Mouse (Mus musculus): ENCODE results near the gene Sfmbt1. TPM values are rescaled to one million over a fixed set of nuclear protein-coding genes. Genes with fewer than 3 reads are reported as not detected.

The Sfmbt1 gene
- total RNA-seq (2021), result 1 to 10 TPM; 7.6 to 7.9 TPM
- long read RNA-seq, experiment 1, partial matches to known transcripts, result 0 of 3 reads
- long read RNA-seq, experiment 1, other reads (novel, unspliced or antisense), result 2 of 3 reads
- long read RNA-seq, experiment 2, partial matches to known transcripts, result 0 of 2 reads
- long read RNA-seq, experiment 2, other reads (novel, unspliced or antisense), result 2 of 2 reads

GRCm38 (mm10) chr14:30714799-30715617, at the start of gene Sfmbt1:
TSS of gene Sfmbt1 (plus strand) at chr14:30714849.
- DNase-seq, result no peak

DNA sequence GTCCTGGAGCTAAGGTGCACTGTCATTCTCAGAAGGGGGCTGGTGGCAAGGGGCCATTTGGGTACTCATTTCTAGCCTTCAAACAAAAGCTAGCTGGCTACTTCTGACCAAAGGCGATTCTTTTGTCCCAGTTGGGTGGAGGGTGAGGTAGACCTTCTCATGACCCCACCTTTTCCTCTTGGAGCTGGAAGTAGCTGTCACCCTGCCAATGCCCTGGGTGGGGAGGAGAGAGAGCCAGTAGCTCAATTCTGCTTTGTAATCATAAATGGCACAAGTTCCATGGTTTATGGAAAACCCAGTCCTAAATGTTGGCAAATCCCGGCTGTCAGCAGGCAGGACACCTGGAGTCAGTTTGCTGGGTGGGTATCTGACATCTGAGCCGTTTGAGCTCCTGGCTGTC, 48.6 kb upstream of the Sfmbt1 start:
- DNase-seq, result peak; percentile 14

GRCm38 (mm10) chr14:30666604-30667003, 48.0 kb upstream of the Sfmbt1 start:
- no peak for DNase-seq

DNA sequence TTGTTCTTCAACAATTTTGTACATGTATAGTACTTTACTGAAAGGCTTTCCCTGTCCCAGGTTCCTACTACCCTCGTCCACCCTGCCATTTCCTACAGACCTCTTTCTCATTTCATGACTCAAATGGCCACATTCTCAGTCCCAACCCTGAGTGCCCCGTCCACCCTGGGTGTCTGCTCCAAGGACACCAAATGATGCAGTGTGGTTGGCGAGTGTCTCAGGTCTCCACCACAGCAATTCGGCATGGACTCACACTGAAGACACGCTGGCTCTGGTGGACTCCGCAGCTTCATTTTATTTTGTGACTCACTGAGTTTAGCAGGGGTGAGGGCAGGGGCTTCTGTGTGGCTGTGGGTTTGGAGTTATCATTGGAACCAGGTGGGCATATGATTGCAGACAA, 44.5 kb upstream of the Sfmbt1 start:
- DNase-seq, result no peak

- no peak for DNase-seq
These were observed 43.3 kb upstream of the Sfmbt1 start for GRCm38 (mm10) chr14:30671095-30671985.

GRCm38 (mm10) chr14:30671986-30672312, 42.7 kb upstream of the Sfmbt1 start:
- peak; percentile 77 for DNase-seq

DNA sequence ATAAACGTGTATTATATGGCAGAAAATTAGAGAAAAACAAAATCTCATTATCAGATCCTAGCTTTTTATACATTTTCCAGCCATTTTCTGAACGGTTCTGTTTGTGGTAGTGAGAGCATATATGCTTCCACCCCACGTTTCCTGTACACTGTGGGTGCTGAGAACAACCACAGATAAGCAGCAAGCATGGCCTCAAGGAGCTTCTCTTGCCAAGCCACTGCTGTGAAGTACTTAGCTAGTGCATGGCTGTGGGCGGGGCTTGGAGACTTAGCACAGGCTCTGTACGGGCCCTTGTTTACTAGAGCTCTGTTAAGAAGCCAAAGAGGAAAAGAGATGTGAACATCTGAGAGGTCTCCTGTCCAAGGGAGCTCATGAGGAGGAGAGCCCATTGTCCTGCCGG, 39.7 kb upstream of the Sfmbt1 start:
- no peak for DNase-seq

DNA sequence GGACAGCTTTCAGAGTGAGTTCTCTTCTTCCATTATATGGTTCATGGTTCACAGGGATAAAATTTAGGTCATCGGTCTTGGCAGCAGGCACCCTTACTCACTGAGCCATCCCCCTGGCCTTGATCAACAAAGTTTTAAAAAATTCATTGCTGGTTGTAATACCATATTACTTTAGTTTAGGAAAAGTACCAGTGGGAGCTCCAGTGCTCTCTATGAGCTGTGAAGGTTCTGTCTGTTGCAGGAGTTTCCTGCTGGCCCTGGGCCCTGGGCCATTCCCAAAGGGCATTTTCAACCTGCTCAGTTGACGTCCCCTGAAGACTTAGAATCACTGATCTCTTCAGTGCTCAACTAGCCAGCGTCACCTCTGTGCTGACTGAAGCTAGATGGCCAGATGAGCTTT, 32.5 kb upstream of the Sfmbt1 start:
- DNase-seq, result no peak

DNA sequence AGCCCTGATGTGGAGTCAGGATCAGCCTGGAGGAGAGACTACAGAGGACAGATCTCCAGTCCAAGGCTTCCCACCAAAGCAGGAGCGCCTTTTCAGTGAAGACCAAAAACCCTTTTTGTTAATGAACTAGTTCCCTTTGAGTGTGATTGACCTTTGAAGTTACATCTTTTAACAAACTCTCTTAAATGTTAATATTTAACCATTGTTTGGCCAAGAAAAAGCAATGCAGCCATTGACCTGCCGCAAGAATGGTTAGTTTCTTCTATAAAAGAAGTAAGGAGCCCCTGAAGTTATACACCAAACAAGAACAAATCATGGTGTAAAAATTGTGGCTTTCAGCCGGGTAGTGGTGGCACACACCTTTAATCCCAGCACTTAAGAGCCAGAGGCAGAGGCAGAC, 24.0 kb upstream of the Sfmbt1 start:
- DNase-seq, result no peak

GRCm38 (mm10) chr14:30692439-30692838, 22.2 kb upstream of the Sfmbt1 start:
- DNase-seq, result no peak

- no peak for DNase-seq
These were observed 19.9 kb upstream of the Sfmbt1 start for GRCm38 (mm10) chr14:30694786-30695185.

DNA sequence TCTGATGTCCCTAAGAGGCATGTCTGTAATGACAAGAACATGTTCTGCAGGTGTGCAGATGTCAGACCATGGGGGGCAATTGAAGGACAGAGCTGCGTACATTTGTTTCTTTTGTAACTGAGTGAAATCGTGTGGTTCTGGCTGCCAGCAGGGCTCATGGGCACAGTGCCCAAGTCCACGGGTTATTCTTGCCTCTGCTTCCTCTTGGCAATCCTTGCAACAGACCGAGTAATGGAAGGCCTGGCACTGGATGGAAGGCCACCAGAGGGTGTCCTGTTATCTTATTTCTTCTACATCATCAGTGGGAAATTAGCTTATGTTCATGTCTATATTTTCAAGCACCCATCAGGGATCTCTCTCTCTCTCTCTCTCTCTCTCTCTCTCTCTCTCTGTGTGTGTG, 19.0 kb upstream of the Sfmbt1 start:
- peak; percentile 60 for DNase-seq

GRCm38 (mm10) chr14:30697407-30698052, 17.1 kb upstream of the Sfmbt1 start:
- no peak for DNase-seq

- no peak for DNase-seq
These were observed 15.0 kb upstream of the Sfmbt1 start for GRCm38 (mm10) chr14:30699656-30700055.

DNA sequence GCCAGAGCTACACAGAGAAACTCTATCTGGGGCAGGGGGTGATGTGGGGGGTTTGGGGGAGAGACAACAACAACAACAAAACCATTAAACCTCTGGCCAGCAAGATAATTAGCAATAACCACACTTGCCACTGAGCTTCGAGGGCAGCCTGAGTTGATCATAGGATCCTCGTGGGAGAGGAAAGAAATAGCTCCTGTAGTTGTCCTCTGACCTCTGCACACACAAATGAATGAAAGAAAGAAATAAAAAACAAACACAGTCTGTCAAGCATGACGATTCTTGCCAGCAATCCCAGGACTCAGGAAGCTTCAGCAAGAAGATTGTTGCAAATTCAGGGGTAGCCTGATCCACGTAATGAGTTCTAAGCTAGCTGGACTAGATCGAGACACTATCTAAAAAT, 12.1 kb upstream of the Sfmbt1 start:
- no peak for DNase-seq

DNA sequence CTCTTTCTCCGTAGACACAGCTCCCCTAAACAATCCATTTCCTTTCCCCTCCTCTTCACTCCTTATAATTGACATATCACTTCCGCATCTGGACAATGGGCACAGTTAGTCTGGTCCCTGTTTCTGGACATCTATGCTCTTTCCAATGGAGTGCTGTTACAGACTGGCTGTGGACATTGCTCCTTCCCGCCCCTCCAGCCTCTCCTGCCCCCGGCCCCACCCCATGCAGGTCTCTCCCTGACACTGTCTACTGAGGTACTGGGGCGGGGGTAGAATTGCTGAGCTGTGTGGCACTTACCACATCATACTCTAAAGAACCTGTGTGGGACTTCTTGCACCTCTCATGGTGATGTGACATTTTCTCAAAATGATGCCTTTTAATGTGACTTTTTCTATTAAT, 11.6 kb upstream of the Sfmbt1 start:
- DNase-seq, result no peak

DNA sequence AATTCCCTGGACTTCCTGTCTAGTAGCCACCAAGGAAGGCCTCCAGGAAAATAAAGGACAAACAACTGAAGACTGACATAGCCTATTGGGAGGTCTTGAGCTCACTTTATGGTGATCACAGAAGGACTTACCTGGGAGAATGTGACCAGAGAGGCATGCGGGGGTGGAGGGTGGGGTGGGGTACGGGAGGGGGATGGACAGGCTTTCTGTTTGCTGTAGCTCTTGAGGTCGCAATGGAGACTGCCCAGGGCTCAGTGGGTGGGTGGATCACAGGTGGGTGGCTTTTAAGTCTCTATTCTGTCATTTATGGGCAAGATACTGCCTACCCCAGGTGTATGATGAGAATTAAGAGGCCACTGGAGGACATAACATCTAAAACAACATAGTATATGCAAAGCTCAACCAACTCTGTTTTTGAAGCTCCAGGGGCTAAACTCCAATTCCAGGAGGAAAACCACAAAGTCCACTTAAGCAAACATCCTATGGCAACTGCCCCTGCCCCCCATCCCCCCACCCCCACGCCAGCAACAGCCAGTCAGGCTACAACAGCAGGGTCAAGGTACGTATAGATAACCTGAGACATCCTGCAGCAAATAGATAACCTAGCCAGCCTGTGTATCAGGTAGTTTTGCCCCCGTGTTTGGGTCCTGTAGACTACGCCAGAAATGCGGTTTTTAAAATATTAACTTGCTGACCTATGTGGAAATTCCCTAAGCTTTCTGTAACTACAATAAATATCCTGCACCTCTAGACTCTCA, 10.4 kb upstream of the Sfmbt1 start:
- DNase-seq, result no peak

GRCm38 (mm10) chr14:30711892-30712291, 2.8 kb upstream of the Sfmbt1 start:
- DNase-seq, result no peak

GRCm38 (mm10) chr14:30713769-30714168, 880 bp upstream of the Sfmbt1 start:
- no peak for DNase-seq

DNA sequence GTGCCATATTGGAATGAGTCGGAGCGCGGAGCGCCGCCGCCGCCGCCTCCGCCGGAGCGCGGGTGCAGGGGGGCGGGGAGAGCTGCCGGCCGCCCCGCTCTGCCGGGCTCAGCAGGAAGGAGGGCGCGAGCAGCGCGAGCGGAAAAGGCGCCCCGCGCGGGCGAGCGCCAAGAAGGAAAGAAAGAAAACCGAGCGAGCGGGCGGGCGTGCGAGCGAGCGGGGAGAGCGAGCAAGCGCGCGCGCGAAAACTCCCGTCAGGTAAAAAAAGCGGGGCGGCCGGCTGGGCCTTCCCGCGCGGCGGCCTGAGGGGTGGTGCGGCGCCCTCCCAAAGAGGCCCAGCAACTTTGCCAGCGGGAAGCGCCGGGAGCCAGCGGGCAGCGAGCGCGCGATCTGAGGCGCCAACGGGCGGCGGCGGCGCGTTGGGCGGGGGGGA, 985 bp downstream of the Sfmbt1 start:
- peak; percentile 84 for DNase-seq

DNA sequence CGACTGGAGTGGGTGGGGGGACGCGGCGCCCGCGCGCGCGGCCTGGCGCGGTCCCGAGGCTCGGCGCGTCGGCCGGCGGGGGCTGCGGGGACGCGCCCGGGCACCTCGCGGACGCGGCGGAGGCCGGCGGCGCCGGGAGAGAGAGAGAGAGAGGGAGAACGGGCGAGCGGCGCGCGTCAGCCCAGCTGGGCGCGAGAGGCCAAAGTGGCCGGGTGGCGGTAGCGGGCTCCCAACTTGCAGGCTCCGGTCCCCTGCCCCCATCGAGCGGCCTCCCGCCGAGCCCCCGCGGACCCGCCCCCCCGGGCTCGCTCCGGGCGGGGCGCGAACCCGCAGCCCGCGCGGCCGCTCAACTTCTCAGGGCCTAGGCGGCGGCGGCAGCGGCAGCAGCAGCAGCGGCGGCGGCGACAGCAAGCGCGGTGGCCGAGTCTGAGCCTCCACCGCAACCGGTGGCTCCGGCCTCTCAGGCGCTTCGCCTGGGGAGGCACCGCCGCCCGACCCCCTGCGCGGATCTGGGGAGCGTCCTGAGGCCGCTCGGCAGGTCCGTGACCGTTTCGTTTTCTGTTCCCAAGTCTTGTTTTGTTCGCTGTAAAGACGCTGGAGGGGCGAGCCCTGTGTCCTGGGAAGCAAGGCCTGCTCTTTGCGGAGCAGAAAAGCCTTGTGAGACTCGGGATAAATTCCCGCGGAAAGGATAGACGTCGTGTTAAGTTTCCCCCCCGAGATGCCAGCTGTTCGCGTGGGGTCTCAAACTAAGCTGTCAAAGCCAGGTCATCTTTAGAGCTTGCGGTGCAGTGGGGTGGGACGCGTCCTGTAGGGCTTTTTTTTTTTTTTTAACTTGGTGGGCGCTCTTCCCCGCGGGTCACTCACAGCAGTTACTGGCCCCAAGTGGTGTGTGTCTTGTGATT, 1.7 kb downstream of the Sfmbt1 start:
- peak; percentile 61 for DNase-seq

All from gastrocnemius, postnatal 25 days (tissue).